Mouse (Mus musculus): ENCODE results near the gene Klf13.

GRCm38 (mm10) chr7:63905642-63906041 is 33.1 kb downstream of the Klf13 start:
- TF ChIP-seq CTCF (IDR thresholded peaks at IDR 0.05; ENCODE audit: insufficient read depth, low read length) (no peak), POLR2A (IDR thresholded peaks at IDR 0.05; ENCODE audit: borderline replicate concordance, extremely low read depth, low read depth, low read length) (no peak)

All from lung, adult 2 months (tissue).